Mouse (Mus musculus): ENCODE measurements around the gene Rab15.
"Not testable (repeated sequence)": the region's sequence is repeated elsewhere in the genome, so short reads cannot be mapped to it uniquely, and the experiment has no call there.

Gene Rab15

DNA sequence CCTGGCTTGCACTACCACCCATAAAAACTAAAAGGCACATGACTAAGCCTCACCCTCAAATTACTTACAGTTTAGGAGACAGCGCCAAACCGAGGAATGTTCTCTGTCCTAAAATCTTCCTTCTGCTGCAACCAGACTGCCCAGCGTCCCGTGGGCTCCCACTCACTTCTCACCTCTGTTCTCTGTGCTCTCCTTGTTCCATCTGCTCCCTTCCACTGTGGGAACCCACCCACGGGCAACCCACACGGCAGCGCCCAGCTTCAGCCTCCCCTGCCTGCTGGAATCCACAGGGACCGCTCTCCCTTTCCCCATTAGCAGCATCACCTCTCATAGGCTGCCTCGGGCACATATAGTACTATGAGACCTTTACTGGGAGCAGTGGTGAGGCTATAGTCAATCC, 3.8 kb downstream of the Rab15 start:
- no peak for DNase-seq (ENCODE audit: low spot score)

DNA sequence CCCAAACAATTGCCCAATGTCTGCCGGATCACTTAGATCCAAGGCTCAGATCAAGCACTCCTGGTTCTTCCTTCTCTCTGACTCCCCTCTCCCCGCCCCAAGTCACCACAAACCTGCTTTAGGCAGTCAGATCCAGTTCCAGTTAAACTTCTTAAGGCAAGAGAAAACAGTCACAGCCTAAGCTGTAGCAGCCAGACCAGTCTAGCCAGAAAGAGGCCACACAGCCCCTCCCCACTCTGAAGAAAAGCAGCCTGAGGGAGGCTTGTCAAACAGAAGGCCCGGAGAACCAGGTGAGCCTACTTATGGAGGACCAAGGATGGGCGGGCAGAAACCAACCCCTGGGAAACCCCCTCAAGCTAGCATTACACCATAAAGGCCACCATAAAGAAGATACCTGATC, 4.6 kb downstream of the Rab15 start:
- no peak for DNase-seq (ENCODE audit: low spot score)

DNA sequence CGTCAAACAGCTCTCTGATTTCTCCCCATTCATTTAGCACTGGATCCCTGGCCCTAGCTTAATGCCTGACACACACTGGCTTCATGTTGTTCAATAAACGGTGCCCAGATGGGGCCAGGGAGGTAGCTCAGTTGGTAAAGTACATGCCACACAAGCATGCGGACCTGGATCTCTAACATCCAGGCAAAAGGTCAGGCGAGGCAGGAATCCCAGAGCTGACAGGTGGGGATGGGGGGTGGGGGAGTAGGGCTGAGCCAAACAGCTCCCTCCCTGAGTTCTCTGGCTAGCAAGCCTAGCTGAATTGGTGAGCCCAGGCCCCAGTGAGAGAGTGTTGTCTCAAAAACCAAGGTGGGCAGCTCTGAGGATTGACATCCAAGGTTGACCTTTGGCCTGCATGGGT, 5.5 kb downstream of the Rab15 start:
- DNase-seq (ENCODE audit: low spot score) = no peak

DNA sequence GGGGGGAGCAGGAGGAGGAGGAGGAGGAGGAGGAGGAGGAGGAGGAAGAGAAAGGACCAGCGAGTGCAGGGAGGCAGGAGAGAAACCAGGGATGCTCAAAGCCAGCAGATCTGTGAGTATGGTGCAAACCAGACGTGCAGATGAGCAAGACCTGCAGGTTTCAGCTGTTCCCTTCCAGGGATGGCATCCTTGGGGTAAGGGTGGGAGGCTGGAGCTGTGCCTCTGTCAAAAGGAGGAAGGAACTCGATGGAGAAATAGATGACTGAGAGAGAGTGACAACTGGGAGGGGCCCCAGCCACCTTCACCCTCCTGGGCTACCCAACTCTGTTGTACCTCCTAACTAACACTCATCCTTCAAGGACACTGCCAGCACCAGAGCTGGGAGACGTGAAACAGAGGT, 6.0 kb downstream of the Rab15 start:
- no peak for DNase-seq (ENCODE audit: low spot score)

DNA sequence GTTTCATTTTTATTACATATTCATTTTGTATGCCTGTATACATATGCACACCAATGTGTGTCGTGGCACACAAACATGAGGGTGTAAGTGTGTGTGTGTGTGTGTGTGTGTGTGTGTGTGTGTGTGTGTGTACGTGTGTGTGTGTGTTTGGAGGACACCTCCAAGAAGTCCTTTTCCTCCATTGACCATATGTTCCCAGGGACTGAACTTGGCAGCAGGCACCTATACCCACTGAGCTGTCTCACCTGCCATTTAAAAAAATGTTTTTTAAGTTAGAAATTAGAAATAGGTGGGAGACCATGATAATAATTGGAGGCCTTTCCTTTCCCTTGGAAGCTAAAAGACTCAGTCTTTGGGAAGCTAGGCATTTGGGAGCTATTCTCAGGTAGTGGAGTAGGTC, 8.6 kb downstream of the Rab15 start:
- no peak for DNase-seq (ENCODE audit: low spot score)

DNA sequence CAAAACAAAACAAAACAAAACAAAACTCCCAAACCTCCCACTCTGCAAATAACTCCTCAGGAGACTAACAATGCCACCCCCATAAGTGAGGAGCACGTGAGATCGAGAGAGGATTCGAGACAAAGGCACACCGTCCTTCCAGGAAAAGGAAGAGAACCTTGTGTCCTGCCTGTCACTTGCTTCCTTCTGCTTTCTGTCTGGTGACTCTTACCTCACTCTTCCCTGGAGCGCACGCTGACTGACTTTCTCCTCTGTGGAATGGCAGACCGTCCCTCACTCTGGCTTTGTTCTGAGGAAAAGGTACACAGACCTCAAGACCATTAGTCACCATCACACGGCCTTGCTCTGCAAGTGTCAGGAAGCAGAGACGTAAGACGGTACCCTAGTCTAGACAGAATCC, 9.2 kb downstream of the Rab15 start:
- DNase-seq (ENCODE audit: low spot score) = no peak

DNA sequence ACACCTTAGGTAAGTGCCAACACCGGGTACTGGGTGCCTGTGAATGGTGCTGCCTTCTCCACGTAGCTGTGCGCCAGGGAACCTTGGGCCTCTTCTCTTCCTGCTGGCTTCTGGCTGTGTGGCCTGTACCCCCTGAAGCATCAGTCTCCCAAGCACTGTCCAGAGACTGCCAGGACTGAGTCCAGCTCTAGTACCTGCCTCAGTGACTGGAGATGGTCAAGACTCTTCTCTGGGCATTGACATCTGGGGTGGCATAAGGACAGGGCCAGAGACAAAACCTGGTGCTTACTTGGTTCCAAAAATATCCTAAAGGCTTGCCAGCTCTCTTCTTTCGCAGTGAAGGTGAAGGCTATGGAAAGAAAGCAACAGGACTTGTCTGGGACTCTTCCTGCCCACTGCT, 11.7 kb downstream of the Rab15 start:
- DNase-seq (ENCODE audit: low spot score) = no peak

DNA sequence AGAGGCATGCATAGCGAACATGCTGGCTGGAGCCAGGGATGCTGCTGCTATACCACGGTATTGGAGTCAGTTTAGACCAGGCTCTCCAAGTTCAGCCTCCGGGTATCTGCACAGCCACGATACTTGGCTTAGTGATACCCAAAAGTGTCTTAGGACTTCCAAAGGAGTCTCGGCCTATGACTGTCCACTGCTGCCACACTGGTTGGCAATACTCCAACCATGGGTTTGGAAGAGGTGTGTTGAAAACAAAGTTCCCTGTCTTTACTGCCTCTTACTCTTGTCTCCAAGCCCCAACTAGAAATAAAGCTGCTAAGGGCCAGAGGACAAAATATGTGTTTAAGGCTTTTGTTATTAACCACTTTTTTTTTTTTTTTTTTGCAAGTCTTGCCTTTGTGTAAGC, 12.2 kb downstream of the Rab15 start:
- DNase-seq (ENCODE audit: low spot score) = no peak

DNA sequence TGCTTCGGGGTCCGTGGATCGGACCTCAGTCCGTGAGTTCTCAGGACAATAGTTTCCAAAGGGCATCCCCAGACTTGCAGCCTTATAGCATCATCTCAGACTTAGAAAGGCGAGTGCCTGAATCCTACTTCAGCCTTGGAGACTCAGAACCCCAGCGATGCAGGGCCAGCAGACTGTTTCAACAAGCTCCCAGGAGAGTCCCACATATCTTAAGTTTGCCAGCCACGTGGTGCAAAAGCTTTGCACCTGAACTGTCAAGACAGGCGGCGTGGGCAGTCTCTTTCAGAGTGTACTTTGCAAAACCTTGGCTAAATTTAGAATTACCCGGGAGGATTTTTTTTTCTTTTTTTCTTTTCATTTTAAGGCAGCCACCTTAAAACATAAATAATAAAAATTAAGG, 14.9 kb downstream of the Rab15 start:
- DNase-seq (ENCODE audit: low spot score) = no peak

DNA sequence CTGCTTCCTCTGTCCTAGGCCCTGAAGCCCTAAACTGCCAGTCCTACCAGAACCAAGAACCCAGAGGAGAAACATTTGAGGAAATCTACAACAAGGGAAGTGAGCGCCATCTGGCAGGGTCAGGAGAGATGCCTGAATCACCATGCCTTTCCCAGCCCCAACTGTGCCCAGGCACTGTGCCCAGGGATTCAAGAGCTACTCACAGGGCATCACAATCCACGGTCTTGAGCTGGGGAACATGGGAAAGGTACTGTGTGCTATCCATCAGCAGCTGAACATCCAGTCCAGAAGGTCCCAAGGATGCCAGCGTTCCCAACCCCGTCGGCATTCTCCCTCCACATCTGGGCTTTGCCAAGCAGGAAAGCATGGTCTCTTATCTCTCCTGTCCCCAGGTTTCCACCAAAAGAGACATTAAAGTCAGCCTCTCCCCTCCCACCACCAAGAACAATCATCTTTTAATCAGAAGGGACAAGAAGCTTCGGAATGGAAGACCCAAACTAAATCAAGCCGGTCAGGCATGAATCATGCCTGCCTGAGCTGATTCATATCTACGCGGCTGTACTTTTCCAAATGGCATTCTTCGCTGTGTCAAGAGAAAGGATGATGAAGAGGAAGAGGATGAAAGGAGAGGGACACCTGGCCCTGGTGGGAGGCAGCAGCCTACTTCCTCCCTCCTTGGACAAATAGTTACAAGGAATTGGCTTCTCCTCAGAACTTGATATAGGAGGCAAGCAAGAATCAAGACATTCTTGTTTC, 17.5 kb downstream of the Rab15 start:
- no peak for DNase-seq (ENCODE audit: low spot score)

DNA sequence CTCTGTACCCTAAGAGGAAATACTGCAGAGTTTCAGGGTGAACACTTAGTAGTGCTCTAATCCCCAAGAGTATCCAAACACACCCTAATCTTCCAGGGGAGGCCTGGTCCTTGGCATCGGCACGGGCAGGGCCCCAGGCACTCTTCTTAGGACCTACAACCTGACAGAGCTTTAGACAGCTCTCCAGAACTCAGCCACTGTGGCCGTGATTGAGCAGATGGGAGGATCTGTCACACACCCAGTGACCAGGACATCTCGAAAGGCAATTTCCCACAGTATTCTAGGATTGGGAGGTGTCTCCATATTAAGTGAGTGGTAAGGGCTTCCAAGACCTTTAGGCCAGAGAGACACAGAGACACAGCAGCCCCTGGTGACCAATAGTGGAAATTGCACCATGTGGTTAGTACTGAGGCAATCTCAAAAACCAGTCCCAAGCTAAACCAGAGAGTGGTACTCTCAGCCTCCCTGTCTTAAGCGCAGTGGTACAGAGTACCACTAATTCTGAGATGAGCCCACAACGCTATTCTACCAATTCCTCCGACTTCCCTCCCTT, 18.9 kb downstream of the Rab15 start:
- DNase-seq (ENCODE audit: low spot score) = no peak

DNA sequence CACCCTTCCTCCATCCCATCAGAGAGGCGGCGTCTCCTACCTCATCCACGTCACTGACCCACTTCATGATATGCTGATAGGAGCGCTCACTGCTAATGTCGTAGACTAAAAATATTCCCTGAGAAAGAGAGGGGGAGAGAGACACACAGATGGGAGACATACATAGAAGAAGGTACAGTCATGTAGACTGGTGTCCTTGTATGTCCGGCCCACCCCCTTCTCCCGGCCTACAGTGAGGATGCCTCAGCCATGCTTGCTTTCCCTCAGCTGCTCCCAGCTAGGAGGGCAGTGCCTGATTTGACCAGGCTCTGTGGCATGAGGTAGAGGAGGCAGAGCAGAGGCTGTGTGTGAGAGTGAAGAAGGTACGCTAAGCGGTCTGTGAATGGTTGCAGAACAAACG, 19.7 kb downstream of the Rab15 start:
- DNase-seq (ENCODE audit: low spot score) = no peak

DNA sequence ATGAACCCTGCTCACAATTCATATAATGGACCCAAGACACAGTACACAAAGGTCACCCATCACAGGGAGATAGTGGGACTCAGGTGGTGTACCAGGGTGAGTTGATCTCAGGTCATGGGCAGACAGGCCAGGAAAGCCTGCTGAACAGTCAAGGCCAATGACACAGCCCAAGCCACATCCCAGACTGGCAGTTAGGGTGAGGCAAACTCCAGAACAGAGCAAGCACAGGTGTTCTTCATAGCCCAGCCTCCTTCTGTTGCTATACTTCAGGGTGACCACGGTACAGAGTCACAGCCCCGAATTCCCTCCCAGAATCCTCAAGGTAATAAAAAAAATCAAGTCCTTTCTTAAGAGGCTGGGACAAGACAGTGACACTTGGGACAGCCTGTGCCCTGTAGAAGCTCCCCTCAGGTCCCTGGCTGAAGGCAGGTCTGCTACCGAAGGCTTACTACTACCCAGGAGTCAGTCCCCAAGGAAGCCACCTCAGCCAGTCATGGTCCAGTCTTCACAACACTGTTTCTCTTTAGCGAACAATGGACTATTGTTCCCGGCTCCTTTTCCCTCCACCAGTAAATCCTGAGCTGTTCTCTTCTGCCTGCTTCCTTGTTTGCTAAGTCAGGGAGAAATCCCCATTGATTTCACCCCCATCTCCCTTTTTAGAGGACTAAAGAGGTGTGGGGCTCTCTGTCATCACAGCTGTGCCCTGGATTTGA, 24.5 kb downstream of the Rab15 start:
- no peak for DNase-seq (ENCODE audit: low spot score)

DNA sequence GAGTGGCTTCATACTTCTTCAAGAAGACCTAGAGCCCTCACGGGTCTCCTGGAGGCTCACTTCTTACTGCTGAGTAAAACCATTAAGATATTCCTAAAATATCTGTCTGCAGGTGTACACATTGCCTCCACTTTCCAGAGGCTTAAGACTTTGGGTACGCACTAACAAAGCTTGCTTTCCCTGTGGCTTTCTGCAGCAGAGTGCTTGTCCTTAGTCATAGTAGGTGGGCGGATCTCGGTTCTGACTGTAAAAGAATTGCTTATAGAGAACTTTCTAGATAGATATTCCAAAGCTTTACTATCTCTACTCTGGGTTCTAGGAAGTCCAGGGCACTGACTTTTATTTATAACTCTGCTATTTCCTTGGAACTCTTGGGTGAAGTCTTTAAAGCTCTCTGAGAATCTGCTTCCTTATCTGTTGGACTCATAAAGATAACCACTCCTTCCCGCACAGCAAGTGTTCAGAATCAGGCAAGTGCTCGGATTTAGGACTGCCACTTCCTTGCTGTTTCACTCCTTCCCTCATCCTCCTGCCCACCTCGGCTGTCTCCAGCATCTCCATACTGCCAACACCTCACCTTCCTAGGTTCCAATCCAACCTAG, 25.7 kb downstream of the Rab15 start:
- DNase-seq (ENCODE audit: low spot score) = no peak

DNA sequence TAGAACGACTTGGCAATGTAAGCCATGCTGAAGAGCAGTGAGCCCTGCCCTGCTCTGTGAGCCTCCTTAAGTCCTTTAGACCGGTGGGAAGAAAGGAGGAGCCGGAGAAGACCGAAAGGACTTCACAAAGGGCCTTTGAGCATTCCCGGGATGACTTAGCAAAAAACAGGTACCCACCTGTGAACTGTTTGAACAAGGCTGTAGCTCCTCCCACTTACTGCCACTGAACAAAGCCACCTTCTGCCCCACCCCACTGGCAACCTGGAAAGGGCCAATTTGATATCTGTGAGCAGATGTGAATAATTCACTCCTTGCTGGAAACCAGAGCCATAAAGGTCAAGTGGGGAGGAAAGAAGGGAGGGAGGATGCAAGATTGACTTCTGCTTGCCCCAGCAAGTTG, 27.4 kb downstream of the Rab15 start, which contains the start of gene Gpx2:
Gene Gpx2 (minus strand): TSS at position 205 of the 400 bp plus-strand sequence.
- DNase-seq (ENCODE audit: low spot score) = no peak

DNA sequence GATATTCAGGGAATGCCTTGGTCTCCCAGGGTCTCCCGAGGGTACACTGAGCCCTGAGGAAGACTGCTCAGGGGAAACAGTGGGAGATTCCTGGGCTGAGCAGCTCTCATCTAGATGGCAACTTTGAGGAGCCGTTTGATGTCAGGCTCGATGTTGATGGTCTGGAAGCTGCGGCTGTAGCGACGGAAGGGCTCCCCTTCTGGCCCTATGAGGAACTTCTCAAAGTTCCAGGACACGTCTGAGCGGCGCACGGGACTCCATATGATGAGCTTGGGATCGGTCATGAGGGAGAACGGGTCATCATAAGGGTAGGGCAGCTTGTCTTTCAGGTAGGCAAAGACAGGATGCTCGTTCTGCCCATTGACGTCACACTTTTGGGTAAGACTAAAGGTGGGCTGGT, 30.2 kb downstream of the Rab15 start:
- DNase-seq (ENCODE audit: low spot score) = not testable (repeated sequence)

DNA sequence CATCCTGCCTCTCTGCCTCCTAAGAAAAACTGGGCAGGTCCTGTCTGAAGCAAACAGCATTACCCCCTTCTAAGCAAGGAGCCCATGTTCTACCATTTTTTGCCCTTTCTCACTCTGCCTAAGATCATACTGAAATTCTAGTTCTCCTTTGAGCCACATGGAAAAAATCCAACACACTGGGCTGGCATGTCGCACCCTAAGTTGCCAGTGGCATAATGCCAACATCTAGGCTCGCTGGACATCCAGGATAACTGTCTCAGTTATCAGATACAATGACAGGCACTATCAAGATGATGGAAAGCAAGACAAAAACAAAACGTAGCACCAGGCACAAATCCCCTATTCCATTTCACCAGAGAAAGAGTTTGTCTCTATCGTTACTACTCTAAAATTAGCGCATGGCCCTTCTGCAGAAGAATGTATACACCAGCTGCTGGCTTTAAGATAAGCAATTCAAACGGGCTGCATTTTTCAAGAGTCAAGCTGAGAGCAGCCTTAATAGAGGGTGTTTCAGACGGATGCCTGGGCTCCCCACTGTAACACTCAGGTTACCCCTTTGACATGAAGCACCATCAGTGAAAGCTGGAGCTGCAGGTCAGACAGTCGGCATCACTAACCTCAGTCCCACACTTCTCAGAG, 32.1 kb downstream of the Rab15 start:
- DNase-seq (ENCODE audit: low spot score) = no peak

DNA sequence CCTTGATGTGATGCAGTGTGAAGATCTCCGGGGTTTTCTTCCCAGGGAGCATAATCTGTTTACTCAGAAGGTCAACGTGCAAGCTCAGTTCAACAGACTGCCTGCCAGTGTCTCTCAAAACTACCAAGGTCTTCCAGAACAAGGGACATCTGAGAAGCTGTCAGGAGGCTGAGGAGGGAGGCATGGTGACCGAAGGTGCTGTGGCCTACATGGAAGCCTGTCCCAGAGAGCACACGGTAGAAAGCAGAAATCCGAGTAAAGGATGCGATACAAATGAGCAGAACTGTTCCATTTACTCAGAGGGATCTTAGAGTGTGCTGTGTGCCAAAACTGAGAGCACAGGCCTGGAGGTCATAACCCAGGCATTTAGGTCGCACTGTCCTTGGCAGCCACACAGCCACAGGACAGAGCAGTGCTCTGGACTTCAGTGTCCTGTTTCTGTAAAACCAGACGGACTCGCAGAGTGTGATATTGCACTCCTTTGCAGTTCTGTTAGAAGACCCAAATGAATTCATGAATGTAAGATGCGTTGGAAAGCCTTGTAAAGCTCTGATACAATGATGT, 38.6 kb downstream of the Rab15 start:
- no peak for DNase-seq (ENCODE audit: low spot score)

DNA sequence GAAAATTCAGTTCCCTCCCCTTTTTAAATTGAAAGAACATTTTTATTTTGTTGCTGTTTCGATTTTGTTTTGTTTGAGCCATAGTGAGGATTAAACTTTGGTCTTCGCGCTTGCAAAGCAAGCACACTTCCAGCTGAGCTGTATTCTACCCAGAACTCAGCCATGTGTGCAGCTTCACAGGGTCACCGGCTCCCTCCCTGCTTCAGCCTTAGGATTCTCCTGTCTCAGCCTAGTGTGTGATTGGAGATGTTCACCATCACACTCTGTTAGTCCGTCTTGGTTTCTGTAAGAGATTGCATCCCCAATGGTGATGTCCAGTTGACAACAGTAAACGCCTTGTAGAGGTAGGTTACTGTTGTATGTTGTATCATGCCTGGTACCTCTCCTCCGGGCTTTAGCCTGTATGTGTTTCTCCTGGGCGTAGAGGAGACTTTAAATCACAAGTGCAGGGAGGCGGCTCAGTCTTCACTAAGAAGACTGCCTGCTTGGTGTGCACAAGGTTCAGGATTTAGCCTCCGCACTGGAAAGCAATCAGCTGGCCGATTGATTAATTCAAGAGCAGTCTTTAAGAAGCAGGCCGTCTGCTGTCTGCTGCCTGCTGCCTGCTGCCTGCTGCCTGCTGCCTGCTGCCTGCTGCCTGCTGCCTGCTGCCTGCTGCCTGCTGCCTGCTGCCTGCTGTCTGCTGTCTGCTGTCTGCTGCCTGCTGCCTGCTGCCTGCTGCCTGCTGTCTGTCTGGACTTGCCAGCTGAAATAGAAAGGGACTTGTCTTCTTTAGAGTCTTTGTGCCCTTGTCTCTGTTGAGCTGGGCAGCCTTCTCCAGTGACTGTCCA, 41.9 kb downstream of the Rab15 start:
- no peak for DNase-seq (ENCODE audit: low spot score)

DNA sequence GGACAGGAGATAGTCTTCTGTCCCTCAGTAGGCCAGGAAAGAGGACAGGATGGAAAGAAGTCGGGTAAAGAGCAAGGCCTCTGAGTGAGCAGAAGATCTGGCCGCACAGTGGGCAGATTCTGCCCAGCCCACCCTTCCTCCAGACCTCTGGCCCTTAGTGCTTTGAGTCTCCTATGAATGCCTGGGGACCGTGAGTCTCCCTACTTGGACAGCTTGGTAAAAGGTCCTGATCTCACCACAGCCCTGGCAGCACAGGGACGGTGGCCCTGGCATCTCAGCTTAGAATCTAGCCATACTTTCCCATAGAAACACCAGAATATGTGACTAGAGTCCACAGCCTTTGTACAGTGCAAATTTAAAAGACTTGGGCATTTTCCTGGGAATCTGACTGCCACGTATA, 42.8 kb downstream of the Rab15 start:
- DNase-seq (ENCODE audit: low spot score) = no peak

DNA sequence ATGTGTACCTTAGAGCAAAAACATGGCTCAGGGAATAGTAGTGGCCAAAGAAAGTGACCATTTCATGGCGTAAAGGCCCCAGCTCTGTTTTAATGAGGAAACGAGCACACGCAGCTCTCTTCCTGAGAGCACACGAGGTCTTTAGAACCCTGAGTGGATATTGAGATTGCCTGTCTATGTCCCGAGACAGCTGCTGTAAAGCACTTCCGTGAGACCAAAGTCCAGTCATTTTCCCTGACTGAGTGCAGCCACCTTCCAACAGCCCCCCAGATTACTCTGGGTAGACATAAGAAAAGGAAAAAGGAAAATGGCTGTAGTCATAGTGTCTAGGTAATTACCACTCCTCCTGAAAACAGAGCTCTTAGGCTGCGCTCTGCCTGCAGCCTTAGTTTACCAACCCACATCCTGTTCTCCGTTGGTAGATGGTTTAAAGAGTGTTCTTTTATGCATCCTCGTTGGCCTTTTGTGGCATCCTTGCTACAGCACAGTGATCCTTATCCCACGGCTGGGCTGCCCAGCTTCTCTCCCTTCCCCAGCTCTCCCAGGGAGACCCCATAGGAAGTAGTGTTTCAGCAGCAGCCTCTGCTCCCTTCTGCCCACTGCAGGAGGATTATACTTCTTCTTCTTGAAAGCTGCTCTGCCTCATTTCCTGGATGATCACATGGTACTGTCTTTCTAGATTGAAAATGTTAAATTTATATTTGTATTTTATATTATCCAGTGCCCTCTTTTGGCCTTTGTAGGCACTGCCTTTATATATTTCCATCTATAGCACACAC, 44.2 kb downstream of the Rab15 start:
- DNase-seq (ENCODE audit: low spot score) = no peak
